Mouse (Mus musculus): Measurements from ENCODE around the gene Hspa12b.

- no peak for TF ChIP-seq ZC3H11A (IDR thresholded peaks at IDR 0.05; ENCODE audit: borderline replicate concordance, low read depth, low read length)
- TF ChIP-seq ZNF384 (IDR thresholded peaks at IDR 0.05; ENCODE audit: low read depth, low read length) = no peak
- TF ChIP-seq HCFC1 (IDR thresholded peaks at IDR 0.05; ENCODE audit: borderline replicate concordance, insufficient read depth, low read length) = no peak
Observed at GRCm38 (mm10) chr2:131134826-131135400, 7.8 kb downstream of the Hspa12b start.
